Mouse (Mus musculus): Measurements from ENCODE around the gene Aif1.

The Aif1 gene

DNA sequence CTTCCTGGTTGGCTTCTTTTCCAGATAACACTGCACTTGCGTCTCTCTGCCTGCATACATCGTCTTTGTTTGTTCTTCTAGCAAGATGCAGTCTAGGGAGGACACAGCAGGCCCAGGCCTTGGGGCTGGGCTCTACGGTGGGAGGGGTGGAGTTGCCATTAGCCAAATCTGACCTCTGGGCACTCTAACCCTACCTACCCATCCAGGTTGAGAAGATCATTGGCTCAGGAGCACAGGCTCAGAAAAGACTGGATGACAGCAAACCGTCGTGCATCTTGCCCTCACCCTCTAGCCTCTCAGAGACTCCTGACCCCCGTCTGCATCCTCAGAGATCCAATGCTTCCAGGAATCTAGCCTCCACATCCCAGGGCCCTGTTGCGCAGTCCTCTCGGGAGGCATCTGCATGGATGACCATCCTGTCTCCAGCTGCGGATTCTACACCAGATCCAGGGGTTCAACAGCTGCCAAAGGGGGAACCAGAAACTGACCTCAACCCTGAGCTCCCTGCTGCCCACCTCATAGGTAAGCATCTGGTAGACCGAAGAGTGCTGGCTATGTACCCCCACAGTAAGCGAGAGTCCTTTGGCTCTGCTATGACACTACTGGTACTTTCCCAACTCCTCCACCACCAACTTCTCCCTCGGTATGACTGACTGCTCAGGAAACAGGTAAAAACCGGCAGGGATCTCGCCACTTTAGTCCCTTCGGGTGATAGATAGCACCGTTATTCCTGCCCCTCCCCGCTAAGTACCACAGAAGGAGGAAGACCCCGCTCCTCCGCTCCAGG, 19.2 kb upstream of the Aif1 start:
- DNase-seq: no peak

- DNase-seq: no peak
Observed at GRCm38 (mm10) chr17:35193881-35194843, 18.3 kb upstream of the Aif1 start, which contains the start of gene Ltb. Gene Ltb (plus strand): TSS chr17:35194439.

- no peak for DNase-seq
Observed at GRCm38 (mm10) chr17:35192924-35193323, 17.1 kb upstream of the Aif1 start.

- no peak for DNase-seq
Observed at GRCm38 (mm10) chr17:35191723-35192122, 15.9 kb upstream of the Aif1 start.

- DNase-seq: no peak
Observed at GRCm38 (mm10) chr17:35190096-35190495, 14.2 kb upstream of the Aif1 start.

- no peak for DNase-seq
Observed at GRCm38 (mm10) chr17:35189186-35189585, 13.3 kb upstream of the Aif1 start.

GRCm38 (mm10) chr17:35187959-35188610, 12.2 kb upstream of the Aif1 start, which contains the start of gene Lst1:
Gene Lst1 (minus strand): TSS chr17:35188439.
- no peak for DNase-seq

DNA sequence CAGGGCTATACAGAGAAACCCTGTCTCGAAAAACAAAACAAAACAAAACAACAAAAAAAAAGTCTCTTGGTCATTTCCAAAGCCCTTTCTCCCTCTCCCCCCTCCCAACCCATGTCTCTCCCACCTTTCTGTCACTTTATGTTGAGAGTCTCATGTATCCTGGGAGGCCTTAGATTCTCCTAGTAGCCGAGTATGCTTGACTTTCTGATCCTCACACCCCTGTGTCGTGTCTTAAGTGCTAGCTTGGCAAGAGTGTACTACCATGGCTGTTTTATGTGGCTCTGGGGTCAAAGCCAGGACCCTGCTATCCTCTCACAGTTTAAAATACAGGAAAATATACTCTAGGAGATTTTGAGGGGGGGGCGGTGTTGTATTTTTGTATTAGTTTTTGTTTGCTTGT, 11.5 kb upstream of the Aif1 start:
- DNase-seq: no peak

GRCm38 (mm10) chr17:35186681-35187080, 10.8 kb upstream of the Aif1 start:
- DNase-seq: no peak

DNA sequence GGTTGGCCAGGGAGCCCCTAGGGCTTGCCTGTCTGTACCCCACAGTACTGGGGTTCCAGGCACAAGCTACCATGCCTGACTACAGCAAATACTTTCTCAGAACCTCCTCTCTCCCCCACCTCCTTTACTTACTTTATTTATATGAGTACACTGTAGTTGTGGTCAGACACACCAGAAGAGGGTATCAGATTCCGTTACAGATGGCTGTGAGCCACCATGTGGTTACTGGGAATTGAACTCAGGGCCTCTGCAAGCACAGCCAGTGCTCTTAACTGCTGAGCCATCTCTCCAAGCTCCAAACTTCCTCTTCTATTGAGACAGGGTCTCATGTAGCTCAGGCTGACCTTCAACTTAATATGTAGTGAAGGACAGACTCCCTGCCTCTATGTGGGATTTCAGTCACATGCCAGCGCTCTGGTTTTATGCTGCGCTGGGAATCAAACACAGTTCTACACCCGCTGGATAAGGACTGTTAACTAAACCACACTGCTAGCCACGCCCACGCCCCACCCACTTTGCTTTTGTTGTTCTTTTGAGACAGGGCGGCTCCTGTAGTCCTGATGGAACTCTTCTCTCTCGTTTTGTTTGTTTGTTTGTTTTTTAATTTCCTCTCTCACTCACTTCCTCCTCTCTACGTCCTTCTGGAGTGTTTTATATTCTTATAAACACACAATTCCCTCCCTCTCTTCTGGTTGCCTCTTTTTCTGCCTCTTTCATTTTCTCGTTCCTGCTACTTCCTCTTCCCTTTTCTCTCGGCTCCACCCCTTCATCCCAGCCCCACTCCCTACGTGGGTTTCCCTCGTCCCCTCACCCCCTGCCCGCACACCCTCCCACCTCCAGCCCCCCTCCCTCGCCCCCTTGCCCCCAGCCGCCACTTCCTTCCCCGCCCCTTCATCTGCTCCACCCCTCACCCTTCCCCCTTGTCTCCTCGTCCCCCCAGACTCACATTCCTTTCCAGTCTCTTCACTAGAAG, 10.1 kb upstream of the Aif1 start:
- DNase-seq: peak; percentile 67

- DNase-seq: no peak
Observed at GRCm38 (mm10) chr17:35180093-35180492, 4.2 kb upstream of the Aif1 start.

DNA sequence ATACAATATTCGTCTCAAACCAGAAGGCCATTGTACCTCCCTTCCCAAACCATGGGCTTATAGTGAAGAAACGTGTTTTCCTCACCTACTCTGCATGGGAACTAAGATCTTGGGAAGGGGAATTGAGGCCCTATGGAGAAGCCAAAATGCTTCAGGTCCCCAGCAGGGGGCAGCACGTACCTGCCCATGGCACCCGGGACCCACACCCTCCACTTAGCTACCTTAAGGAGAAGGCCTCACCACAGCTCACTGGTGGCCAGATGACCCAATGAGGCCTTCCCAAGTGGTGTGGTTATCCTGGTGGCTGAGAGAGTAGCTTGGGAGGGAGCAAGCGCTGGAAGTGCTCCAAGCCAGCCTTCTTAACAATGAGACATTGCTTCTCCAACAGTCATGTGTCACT, 2.7 kb upstream of the Aif1 start:
- no peak for DNase-seq

- DNase-seq: no peak
Observed at GRCm38 (mm10) chr17:35175382-35175781, 486 bp downstream of the Aif1 start.

- DNase-seq: no peak
Observed at GRCm38 (mm10) chr17:35174201-35174977, 1.5 kb downstream of the Aif1 start.

GRCm38 (mm10) chr17:35173329-35173728, 2.5 kb downstream of the Aif1 start:
- no peak for DNase-seq

GRCm38 (mm10) chr17:35172445-35173234, 3.2 kb downstream of the Aif1 start:
- peak; percentile 65 for DNase-seq

GRCm38 (mm10) chr17:35168541-35169207, 7.2 kb downstream of the Aif1 start:
- no peak for DNase-seq

DNA sequence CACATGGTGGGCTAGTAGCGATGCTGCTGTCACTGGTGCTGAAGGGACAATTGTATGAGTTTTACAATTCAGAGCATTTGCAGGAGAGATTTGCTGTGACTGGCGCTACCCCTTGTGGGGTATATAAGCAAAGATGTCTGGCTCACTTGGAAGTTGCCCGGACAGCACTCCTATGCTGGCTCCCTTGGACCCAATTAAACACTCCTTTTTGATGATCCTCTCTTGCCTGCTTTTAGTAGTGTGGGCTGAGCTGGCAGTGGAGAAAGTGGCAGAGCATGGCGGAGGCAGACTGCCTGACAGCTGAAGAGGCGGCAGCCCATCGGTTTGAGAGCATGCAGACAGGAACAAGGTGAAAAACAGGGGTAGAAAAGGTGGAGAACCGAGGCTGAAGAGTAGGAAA, 8.1 kb downstream of the Aif1 start:
- DNase-seq: no peak

DNA sequence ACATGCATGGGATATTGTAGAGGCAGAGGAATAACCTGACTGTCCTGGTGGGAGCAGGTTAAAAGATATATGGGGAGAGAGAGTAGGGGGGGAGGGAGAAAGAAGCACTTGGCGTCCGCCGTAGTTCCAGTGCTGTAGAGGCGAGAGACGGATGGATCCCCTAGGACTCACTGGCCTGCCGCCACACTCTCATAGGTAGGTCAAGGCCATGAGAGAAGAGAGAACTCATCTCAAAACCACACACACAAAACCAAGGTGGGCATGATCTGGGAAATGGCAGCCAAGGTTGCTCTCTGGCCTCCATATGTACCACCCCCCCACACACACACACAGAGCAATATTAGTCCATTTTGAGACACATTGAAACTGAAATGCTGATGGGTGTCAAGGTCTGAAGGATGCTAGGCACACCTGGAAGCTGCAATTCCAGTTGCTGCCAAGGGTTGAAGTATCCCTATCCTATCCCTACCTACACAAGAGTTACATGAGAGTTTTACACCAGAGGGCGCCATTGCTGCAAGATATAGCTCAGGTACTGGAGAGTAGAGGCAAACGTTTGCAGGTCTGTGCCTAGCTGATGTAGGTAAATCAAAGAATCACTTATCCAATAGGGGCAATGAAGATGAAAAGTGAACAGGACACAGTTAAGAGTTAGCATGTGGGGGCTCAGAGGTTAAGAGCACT, 9.4 kb downstream of the Aif1 start:
- DNase-seq: peak; percentile 84

Data from layer of hippocampus, adult 9-11 months (tissue).